Mouse (Mus musculus): Measurements from ENCODE around the gene Chad.
A peak's percentile ranks its signal among the peaks of the same experiment; 100 is the strongest.

The Chad gene

DNA sequence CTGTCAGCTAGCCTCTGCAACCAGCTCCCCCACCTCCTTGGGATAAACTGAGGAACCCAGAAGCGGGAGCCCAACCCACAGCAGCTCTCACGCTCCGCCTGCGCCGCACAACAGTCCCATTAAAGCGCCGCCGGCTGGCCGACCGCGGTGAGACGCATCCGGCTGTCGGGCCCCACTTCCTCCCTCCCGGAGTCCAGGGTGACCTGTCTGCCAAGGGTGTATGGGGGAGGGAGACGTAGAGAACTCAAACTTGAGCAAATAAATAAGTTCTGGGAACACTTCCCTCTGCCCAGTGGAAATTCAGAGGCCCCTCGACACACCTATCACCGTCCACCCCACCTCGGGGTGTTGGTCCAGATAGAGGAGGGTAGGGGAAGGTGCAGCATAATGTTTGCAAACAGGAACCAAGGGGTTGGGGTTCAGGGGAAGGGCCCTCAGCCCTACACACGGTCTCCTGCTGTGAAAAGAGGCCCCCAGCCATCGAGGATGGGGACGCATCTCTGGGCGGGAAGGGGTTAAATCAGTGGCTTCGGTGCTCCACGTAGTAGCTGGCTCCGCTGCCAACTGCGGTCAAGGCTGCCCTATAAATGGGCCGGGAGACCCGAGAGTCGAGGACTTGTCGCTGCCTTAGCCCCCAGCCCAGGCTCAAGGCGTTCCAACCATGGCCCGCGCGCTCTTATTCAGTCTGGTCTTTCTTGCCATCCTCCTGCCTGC is at the start of gene Chad:
Gene Chad, plus strand, starts transcription at position 611 of the 714 bp plus-strand sequence.
- peak; percentile 94 for DNase-seq

DNA sequence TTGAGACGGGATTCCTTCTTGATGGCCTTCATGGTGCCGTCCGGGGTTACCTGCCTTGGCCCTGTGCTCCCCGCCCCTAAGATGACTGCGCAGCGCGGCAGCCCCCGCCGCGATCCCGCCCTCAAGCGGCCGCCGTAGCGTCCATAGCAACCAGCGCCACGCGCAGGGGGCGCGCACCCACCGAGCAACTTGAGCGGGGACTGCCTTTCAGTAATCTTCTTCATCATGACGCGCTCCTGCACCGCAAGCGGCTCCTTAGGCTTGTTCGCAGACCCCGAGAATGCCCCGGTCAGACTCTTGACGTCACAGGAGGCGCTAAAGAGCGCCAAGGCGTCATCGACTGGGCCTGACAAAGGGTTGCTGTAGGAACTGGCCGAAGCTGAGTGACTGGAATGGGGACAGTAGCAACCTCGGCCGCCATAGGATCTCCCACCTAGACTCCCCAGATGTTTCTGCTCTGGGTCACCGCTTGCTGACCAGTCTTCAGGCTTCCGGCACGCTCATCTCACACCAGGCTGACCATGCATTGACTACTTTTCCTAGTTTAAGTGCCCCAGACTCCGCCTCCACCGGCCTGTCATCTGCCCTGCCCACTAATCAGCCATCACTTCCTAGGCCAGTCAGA is 43.5 kb upstream of the Chad start, which contains the start of gene Mycbpap:
Gene Mycbpap, minus strand, starts transcription at position 524 of the 625 bp plus-strand sequence.
- DNase-seq = peak; percentile 96

- no peak for DNase-seq
Observed at GRCm38 (mm10) chr11:94526171-94526879, 38.5 kb upstream of the Chad start.

DNA sequence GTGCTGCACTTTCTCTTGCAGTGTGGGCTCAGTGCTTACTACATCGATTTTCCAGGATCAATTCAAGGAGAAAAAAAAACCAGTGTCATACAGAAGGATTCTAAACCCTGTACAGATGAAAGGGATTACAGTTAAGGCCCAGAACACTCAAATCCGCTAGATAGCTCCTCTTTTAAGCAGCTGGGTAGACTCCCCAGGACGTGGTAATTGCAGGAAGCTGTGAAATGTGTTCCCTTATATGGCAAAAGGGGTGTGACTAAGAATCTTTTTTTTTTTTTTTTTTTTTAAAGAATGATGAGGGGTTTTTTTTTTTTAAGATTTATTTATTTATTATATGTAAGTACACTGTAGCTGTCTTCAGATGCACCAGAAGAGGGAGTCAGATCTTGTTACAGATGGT is 36.0 kb upstream of the Chad start:
- DNase-seq = no peak

GRCm38 (mm10) chr11:94533171-94533570 is 31.7 kb upstream of the Chad start:
- no peak for DNase-seq

DNA sequence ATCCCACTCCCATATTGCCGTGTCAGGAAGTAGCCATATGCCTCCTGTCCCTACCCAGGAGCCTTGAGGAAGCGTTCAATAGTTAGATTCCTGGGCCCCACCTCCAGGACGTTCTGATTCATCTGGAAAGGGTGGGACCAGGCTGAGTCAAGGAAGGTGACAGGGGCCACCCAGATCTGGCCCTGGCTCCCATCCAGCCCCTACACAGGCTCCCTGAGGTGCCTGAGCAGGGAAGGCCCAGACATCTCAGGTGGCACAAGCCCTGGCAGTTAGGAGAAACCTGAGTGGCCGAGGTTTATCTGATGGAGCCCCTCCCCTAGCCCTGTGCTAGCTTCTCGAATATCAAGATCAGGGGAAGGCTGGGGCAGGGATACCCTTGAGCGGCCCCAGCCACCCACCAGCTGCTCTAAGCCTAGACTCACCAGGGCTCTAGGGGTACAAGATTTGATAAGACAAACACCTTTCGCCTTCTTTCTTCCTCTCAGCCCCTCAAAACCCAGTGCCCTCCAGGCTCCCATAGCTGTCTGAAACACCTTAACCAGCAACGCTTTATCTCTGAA is 26.0 kb upstream of the Chad start:
- no peak for DNase-seq

DNA sequence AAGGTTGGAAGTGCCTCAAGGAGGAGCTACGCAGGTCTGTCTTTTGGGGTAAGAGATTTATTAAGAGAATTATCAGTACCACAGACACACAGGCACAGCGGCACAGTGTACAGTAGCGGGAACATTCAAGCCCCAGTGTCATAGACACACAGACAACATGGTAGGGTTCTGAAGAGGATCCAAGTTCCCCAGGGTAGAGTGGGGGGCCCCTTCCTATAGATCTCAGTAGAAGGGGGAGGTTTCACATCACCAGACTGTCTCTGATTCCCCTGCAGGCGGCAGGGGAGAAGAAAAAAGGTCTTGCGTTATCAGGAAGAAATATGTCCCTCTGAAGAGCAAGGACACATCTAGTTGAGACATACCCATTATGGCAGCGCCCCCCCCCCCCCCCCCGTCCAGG is 25.1 kb upstream of the Chad start:
- DNase-seq = no peak

GRCm38 (mm10) chr11:94542400-94542799 is 22.4 kb upstream of the Chad start:
- DNase-seq = no peak

- peak; percentile 90 for DNase-seq
Observed at GRCm38 (mm10) chr11:94543344-94543743, 21.5 kb upstream of the Chad start.

DNA sequence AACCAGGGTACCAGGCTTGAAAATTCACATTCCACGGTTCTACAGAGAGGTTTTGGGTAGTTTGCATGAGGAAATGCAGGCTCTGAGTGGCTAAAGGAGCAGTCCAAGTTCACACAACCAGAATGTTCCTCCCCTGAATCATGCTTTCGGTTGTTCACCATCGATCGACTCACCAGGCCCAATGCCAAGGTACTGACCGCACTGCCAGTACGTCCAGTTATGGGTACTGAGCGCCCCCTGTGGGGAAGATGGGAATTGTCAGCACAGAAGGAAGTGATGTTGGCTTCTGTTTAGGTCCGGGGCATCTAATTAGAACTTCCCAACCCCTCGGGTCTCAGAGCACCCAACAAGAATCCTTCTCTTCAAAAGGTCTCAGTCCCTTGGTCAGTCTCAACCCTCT is 20.9 kb upstream of the Chad start:
- peak; percentile 99 for DNase-seq

GRCm38 (mm10) chr11:94544422-94544821 is 20.4 kb upstream of the Chad start:
- DNase-seq = peak; percentile 95

DNA sequence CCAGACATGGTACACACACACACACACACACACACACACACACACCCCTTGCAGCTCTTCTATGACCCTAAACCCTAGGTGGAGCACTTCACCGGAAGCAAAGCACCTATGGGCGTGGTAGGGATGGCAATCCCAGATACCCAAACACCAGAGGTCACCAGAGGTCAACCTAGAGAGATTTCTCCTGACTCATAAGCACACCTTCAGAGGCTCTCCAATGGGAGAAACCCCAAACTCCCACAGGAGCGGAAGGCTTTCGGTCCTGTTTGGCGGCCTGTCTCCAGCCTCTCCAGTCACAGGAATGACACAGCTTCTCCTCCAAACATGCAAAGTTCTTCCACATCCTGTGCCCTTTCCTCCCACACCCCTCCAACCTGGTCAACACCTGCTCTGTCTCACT is 18.5 kb upstream of the Chad start:
- peak; percentile 91 for DNase-seq

- DNase-seq = peak; percentile 91
Observed at GRCm38 (mm10) chr11:94547271-94547670, 17.6 kb upstream of the Chad start.

- DNase-seq = peak; percentile 98
Observed at GRCm38 (mm10) chr11:94548041-94548784, 16.6 kb upstream of the Chad start.

DNA sequence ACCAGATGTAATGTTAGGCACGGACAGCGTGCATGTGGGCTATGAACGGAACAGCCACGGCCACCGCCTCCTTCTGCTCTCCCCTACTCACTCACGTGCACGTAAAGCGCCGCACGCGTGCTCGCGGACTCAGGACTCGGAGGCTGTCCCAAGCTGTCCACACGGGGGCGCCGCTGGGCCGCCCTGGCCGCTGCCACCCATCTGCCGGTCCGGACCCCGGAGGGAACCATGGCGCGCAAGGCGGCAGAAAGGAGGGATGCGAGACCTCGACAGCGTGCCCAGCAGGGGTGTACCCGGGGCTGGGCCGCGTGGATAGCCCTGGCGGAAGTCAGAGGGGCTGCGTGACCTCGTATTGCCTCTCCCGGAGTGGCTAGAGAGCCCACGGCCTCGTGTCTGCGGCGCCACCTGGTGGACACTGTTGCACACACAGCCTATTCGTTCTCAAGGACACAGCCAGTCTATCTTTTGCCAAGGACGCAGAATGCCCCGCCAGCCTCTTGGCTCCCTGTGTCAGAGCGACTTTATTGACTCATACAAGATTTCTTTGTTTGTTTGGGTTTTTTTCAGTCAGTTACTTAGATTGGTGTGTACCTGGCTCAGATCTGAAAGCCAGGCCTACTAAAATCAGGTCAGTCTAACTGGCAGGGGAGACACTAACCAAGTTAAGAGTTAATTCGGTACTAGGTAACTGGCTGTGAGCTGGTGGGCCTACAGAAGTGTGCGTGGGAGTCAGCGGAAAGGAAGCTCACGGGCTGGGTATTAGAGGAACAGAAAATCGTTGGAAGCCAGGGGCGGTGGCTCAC is 15.8 kb upstream of the Chad start, which contains the start of gene Rsad1:
Gene Rsad1, minus strand, starts transcription at position 368 of the 803 bp plus-strand sequence.
- DNase-seq = peak; percentile 100

GRCm38 (mm10) chr11:94549691-94550441 is 15.0 kb upstream of the Chad start:
- peak; percentile 87 for DNase-seq

- DNase-seq = no peak
Observed at GRCm38 (mm10) chr11:94550442-94550744, 14.5 kb upstream of the Chad start.

DNA sequence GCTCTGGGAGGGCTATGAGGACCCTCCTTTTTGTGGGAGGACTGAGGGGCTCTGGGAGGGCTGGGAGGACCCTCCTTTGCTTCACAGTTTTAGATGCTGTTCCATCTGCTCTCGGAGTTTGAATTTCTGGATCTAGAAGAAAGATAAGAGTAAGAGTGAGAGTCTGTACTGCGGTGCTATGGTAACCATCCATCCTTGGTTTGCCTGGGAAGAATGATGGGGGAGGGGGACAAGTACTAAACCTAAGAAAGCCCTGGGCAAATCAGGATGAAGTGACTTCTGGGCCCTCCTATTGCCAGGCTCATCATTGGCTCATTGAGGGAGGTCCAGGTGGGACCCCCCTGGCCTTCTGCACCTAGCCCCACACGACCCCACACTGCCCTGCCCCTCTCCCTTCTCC is 6.6 kb upstream of the Chad start:
- no peak for DNase-seq

DNA sequence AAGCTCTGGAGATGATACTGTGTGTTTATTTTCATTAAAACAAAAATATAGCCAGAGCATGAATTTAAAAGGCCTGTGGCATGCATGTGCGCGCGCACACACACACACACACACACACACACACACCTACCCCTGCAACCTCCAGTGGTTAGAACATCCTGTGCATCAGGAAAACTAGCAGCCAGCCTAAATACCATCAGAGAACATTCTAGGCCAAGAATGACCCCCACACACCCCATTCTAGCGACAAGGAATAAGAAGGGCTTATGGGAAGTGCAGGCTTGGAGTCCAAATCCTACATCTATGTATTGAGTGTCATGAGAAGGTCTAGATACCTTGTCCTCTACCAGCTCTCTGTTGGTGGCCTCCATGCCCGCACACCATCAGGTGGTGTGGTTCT is 1.5 kb upstream of the Chad start:
- peak; percentile 51 for DNase-seq

DNA sequence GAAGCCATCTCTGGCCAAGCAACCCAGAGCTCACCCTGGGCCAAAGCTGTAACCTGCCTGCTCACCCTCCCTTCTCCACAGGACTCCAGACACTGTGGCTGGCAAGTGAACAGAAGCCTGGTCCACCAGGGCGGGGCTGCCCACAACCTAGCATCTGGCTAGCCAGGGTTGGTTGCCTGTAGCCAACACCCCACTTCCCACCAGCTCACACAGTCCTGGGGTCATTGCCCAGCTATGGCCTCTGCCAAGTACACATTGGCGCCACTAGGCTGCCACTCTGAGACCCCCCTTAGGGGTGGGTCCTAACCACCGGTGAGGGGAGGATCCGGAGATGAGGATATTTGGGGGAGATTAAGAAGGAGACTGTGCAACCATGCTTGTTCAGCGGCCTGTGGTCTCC is 1.0 kb upstream of the Chad start:
- peak; percentile 91 for DNase-seq

GRCm38 (mm10) chr11:94565151-94565479 is 268 bp downstream of the Chad start:
- peak; percentile 87 for DNase-seq
